Mouse (Mus musculus): ENCODE measurements around the gene Lst1. TPM values are rescaled to one million over a fixed set of nuclear protein-coding genes. Genes with fewer than 3 reads are reported as not detected.

The Lst1 gene
- polyA plus RNA-seq, 1 experiment = 49.6 TPM

- no peaks in the 10 kb centered on the region for H3K27me3 ChIP-seq (ENCODE audit: control insufficient read depth, insufficient read depth, low read length)
- H3K4me3 ChIP-seq (ENCODE audit: control insufficient read depth, insufficient read depth, low read length) = no peak overlapping the region
- no peak for TF ChIP-seq CTCF (IDR thresholded peaks at IDR 0.05; ENCODE audit: borderline replicate concordance, control insufficient read depth, extremely low read depth, insufficient read depth, low read length, poor library complexity)
- TF ChIP-seq POLR2A (IDR thresholded peaks at IDR 0.05; ENCODE audit: control insufficient read depth, extremely low read depth, insufficient read depth, low read length, poor library complexity) = no peak
- peaks cover 22% of the 10 kb centered on the region for H3K4me1 ChIP-seq (replicated peaks; ENCODE audit: control insufficient read depth, insufficient read depth, low read length)
- no peaks in the 10 kb centered on the region for H3K36me3 ChIP-seq (ENCODE audit: control insufficient read depth, insufficient read depth, low read length)
- 91% methylated on average over 7 of the region's 7 CpGs for WGBS
- DNase-seq = no peak
- H3K27ac ChIP-seq (ENCODE audit: control insufficient read depth, insufficient read depth, low read length) = no peak overlapping the region
These were observed 20.4 kb downstream of the Lst1 start for GRCm38 (mm10) chr17:35167794-35168193.

- 70% methylated on average over 8 of the region's 8 CpGs for WGBS
- H3K27ac ChIP-seq (ENCODE audit: control insufficient read depth, insufficient read depth, low read length) = no peak overlapping the region
- H3K27me3 ChIP-seq (ENCODE audit: control insufficient read depth, insufficient read depth, low read length) = no peaks in the 10 kb centered on the region
- no peak overlapping the region for H3K4me3 ChIP-seq (ENCODE audit: control insufficient read depth, insufficient read depth, low read length)
- H3K4me1 ChIP-seq (replicated peaks; ENCODE audit: control insufficient read depth, insufficient read depth, low read length) = peaks cover 16% of the 10 kb centered on the region
- peaks cover 3% of the 10 kb centered on the region for H3K36me3 ChIP-seq (ENCODE audit: control insufficient read depth, insufficient read depth, low read length)
- TF ChIP-seq POLR2A (IDR thresholded peaks at IDR 0.05; ENCODE audit: control insufficient read depth, extremely low read depth, insufficient read depth, low read length, poor library complexity) (no peak), CTCF (IDR thresholded peaks at IDR 0.05; ENCODE audit: borderline replicate concordance, control insufficient read depth, extremely low read depth, insufficient read depth, low read length, poor library complexity) (no peak)
- peak; percentile 76 for DNase-seq
These were observed 21.7 kb downstream of the Lst1 start for GRCm38 (mm10) chr17:35166352-35167035.

GRCm38 (mm10) chr17:35165451-35166155, 22.6 kb downstream of the Lst1 start:
- H3K27ac ChIP-seq (ENCODE audit: control insufficient read depth, insufficient read depth, low read length) = peak overlapping the region; percentile 94
- peak overlapping the region; percentile 93 for H3K4me3 ChIP-seq (ENCODE audit: control insufficient read depth, insufficient read depth, low read length)
- peaks cover 16% of the 10 kb centered on the region for H3K4me1 ChIP-seq (replicated peaks; ENCODE audit: control insufficient read depth, insufficient read depth, low read length)
- peaks cover 12% of the 10 kb centered on the region for H3K36me3 ChIP-seq (ENCODE audit: control insufficient read depth, insufficient read depth, low read length)
- TF ChIP-seq POLR2A (IDR thresholded peaks at IDR 0.05; ENCODE audit: control insufficient read depth, extremely low read depth, insufficient read depth, low read length, poor library complexity) = no peak
- TF ChIP-seq CTCF (IDR thresholded peaks at IDR 0.05; ENCODE audit: borderline replicate concordance, control insufficient read depth, extremely low read depth, insufficient read depth, low read length, poor library complexity) = no peak
- DNase-seq = no peak
- WGBS = 24% methylated on average over 12 of the region's 12 CpGs
- H3K27me3 ChIP-seq (ENCODE audit: control insufficient read depth, insufficient read depth, low read length) = no peaks in the 10 kb centered on the region

DNA sequence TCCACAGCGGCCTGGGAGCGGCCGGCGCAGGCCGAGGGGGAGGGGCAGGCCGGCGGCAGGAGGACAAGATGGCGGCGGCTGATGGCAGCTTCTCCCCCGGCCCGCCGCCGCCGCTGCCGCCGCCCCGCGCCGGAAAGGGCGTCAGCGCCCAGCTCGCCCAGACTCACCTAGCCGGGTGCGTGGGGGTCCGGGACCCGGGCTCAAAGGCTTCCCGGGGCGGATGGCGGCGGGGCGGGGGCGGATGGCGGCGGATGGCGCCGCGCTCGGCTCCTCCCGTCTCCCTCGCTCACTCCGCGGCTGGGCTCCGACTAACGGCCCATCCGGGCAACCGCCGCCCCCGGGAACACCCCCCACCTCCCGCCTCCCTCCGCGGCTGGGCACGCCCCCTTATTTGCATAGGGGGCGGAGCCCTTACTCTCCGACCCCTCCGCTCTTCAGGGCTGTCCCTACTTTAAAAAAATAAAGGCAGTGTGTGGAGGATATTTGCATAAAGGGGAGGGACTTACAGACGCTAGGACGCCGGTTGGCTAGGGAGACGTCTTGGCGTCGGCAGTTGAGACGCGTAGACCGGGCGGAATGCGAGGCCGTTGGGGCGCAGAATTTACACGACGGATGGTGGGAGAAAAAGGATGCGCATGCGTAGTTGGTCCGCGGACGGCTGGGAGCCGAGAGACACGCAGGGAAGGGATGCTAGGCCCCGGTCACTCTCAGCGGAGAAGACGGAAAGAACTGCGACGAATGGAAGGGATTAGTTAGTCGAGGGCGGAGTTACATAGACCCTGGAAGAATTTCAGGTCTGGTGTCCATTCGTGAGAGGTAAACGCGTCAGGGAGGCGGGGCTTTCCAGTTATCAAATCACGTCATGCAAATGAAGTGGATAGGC, 23.4 kb downstream of the Lst1 start, which contains the start of gene Prrc2a:
TSS of gene Prrc2a (minus strand) at position 330 of the 883 bp plus-strand sequence.
- under 1% methylated on average over 87 of the region's 89 CpGs for WGBS

DNA sequence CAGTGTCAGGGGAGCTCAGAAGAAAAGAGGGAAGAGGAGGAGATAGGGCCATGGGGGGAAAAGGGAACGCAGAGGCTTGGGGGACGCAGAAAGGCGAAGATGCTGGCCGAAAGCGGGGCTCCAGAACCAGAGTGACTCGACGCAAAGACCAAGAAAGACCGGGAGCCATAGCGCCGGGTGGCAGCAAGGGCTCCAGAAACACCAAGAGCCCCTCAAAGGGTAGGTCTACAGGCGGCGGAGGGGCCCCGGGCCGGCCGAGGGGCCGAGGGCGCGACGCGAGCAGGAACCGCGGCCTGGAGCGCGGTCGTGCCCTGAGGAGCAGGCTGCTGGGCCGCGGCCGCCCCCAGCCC, 24.0 kb downstream of the Lst1 start:
- TF ChIP-seq POLR2A (IDR thresholded peaks at IDR 0.05; ENCODE audit: control insufficient read depth, extremely low read depth, insufficient read depth, low read length, poor library complexity) (no peak), CTCF (IDR thresholded peaks at IDR 0.05; ENCODE audit: borderline replicate concordance, control insufficient read depth, extremely low read depth, insufficient read depth, low read length, poor library complexity) (no peak)
- H3K4me1 ChIP-seq (replicated peaks; ENCODE audit: control insufficient read depth, insufficient read depth, low read length) = peaks cover 16% of the 10 kb centered on the region
- no peaks in the 10 kb centered on the region for H3K27me3 ChIP-seq (ENCODE audit: control insufficient read depth, insufficient read depth, low read length)
- peaks cover 26% of the 10 kb centered on the region for H3K36me3 ChIP-seq (ENCODE audit: control insufficient read depth, insufficient read depth, low read length)
- peak overlapping the region; percentile 80 for H3K27ac ChIP-seq (ENCODE audit: control insufficient read depth, insufficient read depth, low read length)
- under 1% methylated on average over 28 of the region's 28 CpGs for WGBS
- DNase-seq = peak; percentile 33
- peak overlapping the region; percentile 90 for H3K4me3 ChIP-seq (ENCODE audit: control insufficient read depth, insufficient read depth, low read length)

More for the DNA sequence above, 23.4 kb downstream of the Lst1 start, which contains the start of gene Prrc2a:
- no peaks in the 10 kb centered on the region for H3K27me3 ChIP-seq (ENCODE audit: control insufficient read depth, insufficient read depth, low read length)
- TF ChIP-seq CTCF (IDR thresholded peaks at IDR 0.05; ENCODE audit: borderline replicate concordance, control insufficient read depth, extremely low read depth, insufficient read depth, low read length, poor library complexity) (0 out of 2 replicates have a peak, but pooled peaks have one; percentile 58), POLR2A (IDR thresholded peaks at IDR 0.05; ENCODE audit: control insufficient read depth, extremely low read depth, insufficient read depth, low read length, poor library complexity) (peak; percentile 32)
- peaks cover 20% of the 10 kb centered on the region for H3K36me3 ChIP-seq (ENCODE audit: control insufficient read depth, insufficient read depth, low read length)
- peak; percentile 96 for DNase-seq
- H3K27ac ChIP-seq (ENCODE audit: control insufficient read depth, insufficient read depth, low read length) = peak within 1 kb of the TSS; percentile 94
- peak within 1 kb of the TSS; percentile 93 for H3K4me3 ChIP-seq (ENCODE audit: control insufficient read depth, insufficient read depth, low read length)
- H3K4me1 ChIP-seq (replicated peaks; ENCODE audit: control insufficient read depth, insufficient read depth, low read length) = peaks cover 16% of the 10 kb centered on the region
